ENCODE assay signal across 9 mouse cellular contexts in genomic region chr17:93200386-93201264, GRCm38 (mm10). TPM values are rescaled to one million over a fixed set of nuclear protein-coding genes. Genes with fewer than 3 reads are reported as not detected.
DNase-seq lines count a peak whose midpoint lies in the region; ATAC-seq and TF ChIP-seq lines count a peak whose summit lies in the region.
"Had no signal": no experiment of that assay in that cellular context is flagged by ENCODE, and none has a peak within 500 bp of the region (broad histone marks: within the 10 kb centered on the region; RNA-seq: fewer than 3 reads in every experiment).

No protein-coding gene starts in this region.

- H3K4me3 ChIP-seq in heart, postnatal 0 days (ENCODE audit: low read depth, low read length) = 0 out of 2 replicates have a peak overlapping the region, but pooled peaks have one; percentile 4
- H3K4me3 ChIP-seq in hindbrain, embryonic 10.5 days = peak overlapping the region; percentile 50
- H3K4me3 ChIP-seq in midbrain, embryonic 15.5 days = peak overlapping the region; percentile 46

- peaks cover 66% of the 10 kb centered on the region for H3K27me3 ChIP-seq in heart, postnatal 0 days (ENCODE audit: control insufficient read depth, insufficient read depth, low read length)
- peaks cover 79% of the 10 kb centered on the region for H3K27me3 ChIP-seq in hindbrain, embryonic 10.5 days (ENCODE audit: insufficient read depth, poor library complexity, severe bottlenecking)
- peaks cover 26% of the 10 kb centered on the region for H3K27me3 ChIP-seq in midbrain, embryonic 15.5 days (replicated peaks)

- no peaks in the 10 kb centered on the region for H3K9me3 ChIP-seq in heart, postnatal 0 days (replicated peaks; ENCODE audit: control insufficient read depth, low read length)
- no peaks in the 10 kb centered on the region for H3K9me3 ChIP-seq in hindbrain, embryonic 10.5 days
- H3K9me3 ChIP-seq in midbrain, embryonic 15.5 days = no peaks in the 10 kb centered on the region

- no peak for TF ChIP-seq CTCF in heart, postnatal 0 days (IDR thresholded peaks at IDR 0.05; ENCODE audit: low read depth)

- 1% methylated on average over 29 of the region's 29 CpGs for WGBS in heart, postnatal 0 days
- 1% methylated on average over 29 of the region's 29 CpGs for WGBS in hindbrain, embryonic 10.5 days
- under 1% methylated on average over 29 of the region's 29 CpGs for WGBS in midbrain, embryonic 15.5 days

- no peak overlapping the region for H3K9ac ChIP-seq in heart, postnatal 0 days (replicated peaks; ENCODE audit: low read depth, low read length)
- H3K9ac ChIP-seq in midbrain, embryonic 15.5 days = peak overlapping the region; percentile 48

- ATAC-seq in heart, postnatal 0 days (ENCODE audit: insufficient read depth, low read depth) = no peak
- 0 out of 2 replicates have a peak, but pooled peaks have one; percentile 32 for ATAC-seq in midbrain, embryonic 15.5 days (replicated peaks)

- no peaks in the 10 kb centered on the region for H3K36me3 ChIP-seq in heart, postnatal 0 days (replicated peaks; ENCODE audit: control insufficient read depth, insufficient read depth, low read length)
- no peaks in the 10 kb centered on the region for H3K36me3 ChIP-seq in hindbrain, embryonic 10.5 days
- no peaks in the 10 kb centered on the region for H3K36me3 ChIP-seq in midbrain, embryonic 15.5 days (replicated peaks)

- no peak overlapping the region for H3K27ac ChIP-seq in heart, postnatal 0 days (ENCODE audit: low read depth)
- H3K27ac ChIP-seq in hindbrain, embryonic 10.5 days = peak overlapping the region; percentile 73
- H3K27ac ChIP-seq in midbrain, embryonic 15.5 days = peak overlapping the region; percentile 78

- no peak overlapping the region for H3K4me2 ChIP-seq in heart, postnatal 0 days (ENCODE audit: low read depth, low read length)
- H3K4me2 ChIP-seq in midbrain, embryonic 15.5 days = peak overlapping the region; percentile 75

- H3K4me1 ChIP-seq in heart, postnatal 0 days (ENCODE audit: control insufficient read depth, insufficient read depth) = peaks cover 9% of the 10 kb centered on the region; the same call in 1 of the 2 replicates
- peaks cover 40% of the 10 kb centered on the region for H3K4me1 ChIP-seq in hindbrain, embryonic 10.5 days (replicated peaks)
- peaks cover 43% of the 10 kb centered on the region for H3K4me1 ChIP-seq in midbrain, embryonic 15.5 days

- TF ChIP-seq EP300 in heart, postnatal 0 days (IDR thresholded peaks at IDR 0.05; ENCODE audit: low read depth) = no peak

- no peak for DNase-seq in heart, postnatal 0 days (ENCODE audit: low spot score)
- DNase-seq in heart, adult 9 months (ENCODE audit: low spot score in 2 of 2) = no peak
- DNase-seq in embryo, embryonic 10 days (ENCODE audit: low spot score) = peak; percentile 21
- peak; percentile 39 for DNase-seq in hindbrain, embryonic 10.5 days (ENCODE audit: low spot score)
- no peak for DNase-seq in adrenal gland, postnatal 10 days
- DNase-seq in yolk sac, embryonic 10.5 days (ENCODE audit: low spot score) = no peak
- no peak for DNase-seq in kidney, adult 9 months

RNA-seq across cellular contexts. Expression of gene Adcyap1, which starts 1.8 kb away (rescaled TPM):
- not detected in 2 replicates for total RNA-seq in heart, postnatal 0 days (2014; rRNA removed; ENCODE audit: low replicate concordance)
- not detected in 2 replicates for polyA plus RNA-seq in heart, postnatal 0 days (2015; fragmentation: Nextera tagmentation; extraction: Ambion mirVana)
- 4.8 and 13.6 TPM in 2 replicates for polyA plus RNA-seq in hindbrain, embryonic 10.5 days (2016; fragmentation: Nextera tagmentation; extraction: Ambion mirVana)
- polyA plus RNA-seq in midbrain, embryonic 15.5 days (2015; fragmentation: Nextera tagmentation; extraction: Ambion mirVana) = 18.0 and 20.1 TPM in 2 replicates
- total RNA-seq in adrenal gland, postnatal 10 days (2021) = under 1 TPM in 1 of 2 experiments, not detected in 1; 0.15 TPM
- total RNA-seq: MEL had no signal

Comparison
In these comparisons a context has a peak if more than half of its experiments do, and no peak if none do; other contexts are left out.
1. DNase-seq: peak in embryo, embryonic 10 days (single experiment) and hindbrain, embryonic 10.5 days (single experiment); none in heart, postnatal 0 days (single experiment), heart, adult 9 months (0 of 2), adrenal gland, postnatal 10 days (single experiment), yolk sac, embryonic 10.5 days (single experiment) and kidney, adult 9 months (single experiment).
2. Peak in every context shown above with its lines, with median percentiles within 50 percentile points of each other: H3K4me3 ChIP-seq.